Comparison of ENCODE assay signal across 8 mouse cellular contexts in genomic region chr14:53803698-53804620, GRCm38 (mm10).
A peak's percentile ranks its signal among the peaks of the same experiment; 100 is the strongest.
DNase-seq lines count a peak whose midpoint lies in the region; ATAC-seq and TF ChIP-seq lines count a peak whose summit lies in the region.

No protein-coding gene starts in this region.

- WGBS in limb, embryonic 13.5 days, result 25% methylated on average over 17 of the region's 17 CpGs
- WGBS in midbrain, embryonic 15.5 days, result 27% methylated on average over 17 of the region's 17 CpGs
- 22% methylated on average over 17 of the region's 17 CpGs for WGBS in stomach, embryonic 16.5 days

- no peak overlapping the region for H3K9ac ChIP-seq in limb, embryonic 13.5 days
- H3K9ac ChIP-seq in midbrain, embryonic 15.5 days, result no peak overlapping the region
- H3K9ac ChIP-seq in stomach, embryonic 16.5 days (ENCODE audit: low read length), result no peak overlapping the region

- no peaks in the 10 kb centered on the region for H3K27me3 ChIP-seq in limb, embryonic 13.5 days
- H3K27me3 ChIP-seq in midbrain, embryonic 15.5 days (replicated peaks), result no peaks in the 10 kb centered on the region
- H3K27me3 ChIP-seq in stomach, embryonic 16.5 days (ENCODE audit: control insufficient read depth, insufficient read depth, low read length), result no peaks in the 10 kb centered on the region

- no peak for TF ChIP-seq POLR2A in cortical plate, adult 2 months (IDR thresholded peaks at IDR 0.05; ENCODE audit: extremely low read depth, insufficient read depth, low read length)

- peak; percentile 20 for DNase-seq in urinary bladder, postnatal 25 days (ENCODE audit: low spot score)
- no peak for DNase-seq in urinary bladder, postnatal 4 days (ENCODE audit: low spot score in 2 of 2)
- peak; percentile 14 to 22 for DNase-seq in heart, adult 9 months (ENCODE audit: low spot score in 2 of 2)
- peak; percentile 59 for DNase-seq in kidney, adult 9 months

- peak; percentile 77 for TF ChIP-seq CTCF in cortical plate, adult 2 months (IDR thresholded peaks at IDR 0.05; ENCODE audit: extremely low read depth, insufficient read depth, low read length)

- H3K36me3 ChIP-seq in limb, embryonic 13.5 days, result no peaks in the 10 kb centered on the region
- H3K36me3 ChIP-seq in midbrain, embryonic 15.5 days (replicated peaks), result no peaks in the 10 kb centered on the region
- no peaks in the 10 kb centered on the region for H3K36me3 ChIP-seq in stomach, embryonic 16.5 days (ENCODE audit: control insufficient read depth, insufficient read depth, low read length)

- no peak overlapping the region for H3K4me3 ChIP-seq in cortical plate, adult 2 months (ENCODE audit: insufficient read depth, low read length)
- peak overlapping the region; percentile 18; the same call in 1 of the 2 replicates for H3K4me3 ChIP-seq in limb, embryonic 13.5 days
- no peak overlapping the region for H3K4me3 ChIP-seq in midbrain, embryonic 15.5 days
- H3K4me3 ChIP-seq in stomach, embryonic 16.5 days (replicated peaks; ENCODE audit: low read length), result no peak overlapping the region

- no peaks in the 10 kb centered on the region for H3K4me1 ChIP-seq in cortical plate, adult 2 months (ENCODE audit: control insufficient read depth, insufficient read depth, low read length)
- H3K4me1 ChIP-seq in limb, embryonic 13.5 days, result no peaks in the 10 kb centered on the region
- H3K4me1 ChIP-seq in midbrain, embryonic 15.5 days, result 0 out of 2 replicates have a peak, but pooled peaks cover 2% of the 10 kb centered on the region
- no peaks in the 10 kb centered on the region for H3K4me1 ChIP-seq in stomach, embryonic 16.5 days (ENCODE audit: control insufficient read depth, insufficient read depth, low read length)

- no peaks in the 10 kb centered on the region for H3K9me3 ChIP-seq in limb, embryonic 13.5 days
- no peaks in the 10 kb centered on the region for H3K9me3 ChIP-seq in midbrain, embryonic 15.5 days
- no peaks in the 10 kb centered on the region for H3K9me3 ChIP-seq in stomach, embryonic 16.5 days (replicated peaks; ENCODE audit: control insufficient read depth, low read length)

- ATAC-seq in limb, embryonic 13.5 days (ENCODE audit: low FRiP score, low read depth), result peak; percentile 84
- peak; percentile 86 for ATAC-seq in midbrain, embryonic 15.5 days (replicated peaks)
- peak; percentile 69 for ATAC-seq in stomach, embryonic 16.5 days (ENCODE audit: insufficient read depth, low FRiP score)

- peak overlapping the region; percentile 57 for H3K4me2 ChIP-seq in limb, embryonic 13.5 days (replicated peaks)
- peak overlapping the region; percentile 40 for H3K4me2 ChIP-seq in midbrain, embryonic 15.5 days
- peak overlapping the region; percentile 28; the same call in 1 of the 2 replicates for H3K4me2 ChIP-seq in stomach, embryonic 16.5 days (ENCODE audit: low read depth, low read length)

- no peak overlapping the region for H3K27ac ChIP-seq in cortical plate, adult 2 months (ENCODE audit: insufficient read depth, low read length)
- H3K27ac ChIP-seq in limb, embryonic 13.5 days, result no peak overlapping the region
- H3K27ac ChIP-seq in midbrain, embryonic 15.5 days, result no peak overlapping the region
- H3K27ac ChIP-seq in stomach, embryonic 16.5 days (ENCODE audit: low read length), result no peak overlapping the region

Comparison
In these comparisons a context has a peak if more than half of its experiments do, and no peak if none do; other contexts are left out.
1. DNase-seq: peak in urinary bladder, postnatal 25 days (single experiment), heart, adult 9 months (2 of 2) and kidney, adult 9 months (single experiment); none in urinary bladder, postnatal 4 days (0 of 2).
2. Peak in every context shown above with its lines, with median percentiles within 50 percentile points of each other: ATAC-seq and H3K4me2 ChIP-seq.